Mouse (Mus musculus) CD8-positive naive resting alpha-beta T cell, adult 2 months (primary cell): ENCODE measurements around the gene Ear1.
A peak's percentile ranks its signal among the peaks of the same experiment; 100 is the strongest.
"Not testable (repeated sequence)": the region's sequence is repeated elsewhere in the genome, so short reads cannot be mapped to it uniquely, and the experiment has no call there.

ENCODE experiments used
- DNase-seq, 2 experiments: peaks; one replicate each; pipeline ENCODE4 v3.0.0; 2022; ENCODE audit warnings: low read depth in 2 of 2, low spot score in 2 of 2

Gene Ear1

GRCm38 (mm10) chr14:43875417-43875816 lies at the start of gene Ear1:
Gene Ear1, minus strand, starts transcription at chr14:43875517.
- not testable (repeated sequence) for DNase-seq

GRCm38 (mm10) chr14:43924688-43925403 lies 49.5 kb upstream of the Ear1 start, which contains the start of gene Gm8113:
Gene Gm8113, plus strand, starts transcription at chr14:43925390.
- peak; percentile 3 to 22 for DNase-seq

GRCm38 (mm10) chr14:43923459-43923858 lies 48.1 kb upstream of the Ear1 start, which contains the start of gene Ear10:
Gene Ear10, minus strand, starts transcription at chr14:43923559.
- DNase-seq, result not testable (repeated sequence)

- DNase-seq, result not testable (repeated sequence)
Observed at GRCm38 (mm10) chr14:43918214-43918613, 42.9 kb upstream of the Ear1 start.

- DNase-seq, result not testable (repeated sequence)
Observed at GRCm38 (mm10) chr14:43898577-43898976, 23.3 kb upstream of the Ear1 start.

- not testable (repeated sequence) for DNase-seq
Observed at GRCm38 (mm10) chr14:43895357-43895756, 20.0 kb upstream of the Ear1 start.

- DNase-seq, result not testable (repeated sequence)
Observed at GRCm38 (mm10) chr14:43891288-43891687, 16.0 kb upstream of the Ear1 start.

- not testable (repeated sequence) for DNase-seq
Observed at GRCm38 (mm10) chr14:43886235-43886634, 10.9 kb upstream of the Ear1 start.

GRCm38 (mm10) chr14:43879966-43880545 lies 4.7 kb upstream of the Ear1 start:
- not testable (repeated sequence) for DNase-seq

- DNase-seq, result not testable (repeated sequence)
Observed at GRCm38 (mm10) chr14:43877789-43878188, 2.5 kb upstream of the Ear1 start.

- DNase-seq, result not testable (repeated sequence)
Observed at GRCm38 (mm10) chr14:43874862-43875261, 455 bp downstream of the Ear1 start.

- DNase-seq, result not testable (repeated sequence)
Observed at GRCm38 (mm10) chr14:43860522-43860921, 14.8 kb downstream of the Ear1 start.

- DNase-seq, result not testable (repeated sequence)
Observed at GRCm38 (mm10) chr14:43859465-43859864, 15.9 kb downstream of the Ear1 start.

GRCm38 (mm10) chr14:43843949-43844573 lies 31.3 kb downstream of the Ear1 start:
- DNase-seq, result not testable (repeated sequence)

- not testable (repeated sequence) for DNase-seq
Observed at GRCm38 (mm10) chr14:43840976-43841375, 34.3 kb downstream of the Ear1 start.

GRCm38 (mm10) chr14:43835366-43835765 lies 40.0 kb downstream of the Ear1 start:
- DNase-seq, result not testable (repeated sequence)

GRCm38 (mm10) chr14:43830385-43830784 lies 44.9 kb downstream of the Ear1 start:
- not testable (repeated sequence) for DNase-seq

GRCm38 (mm10) chr14:43824176-43824575 lies 51.1 kb downstream of the Ear1 start:
- not testable (repeated sequence) for DNase-seq

GRCm38 (mm10) chr14:43821869-43822268 lies 53.4 kb downstream of the Ear1 start:
- not testable (repeated sequence) for DNase-seq

- not testable (repeated sequence) for DNase-seq
Observed at GRCm38 (mm10) chr14:43812458-43812857, 62.9 kb downstream of the Ear1 start.

GRCm38 (mm10) chr14:43808142-43808541 lies 67.2 kb downstream of the Ear1 start:
- not testable (repeated sequence) for DNase-seq

- not testable (repeated sequence) for DNase-seq
Observed at GRCm38 (mm10) chr14:43804435-43804834, 70.9 kb downstream of the Ear1 start.
